Mouse (Mus musculus) liver, embryonic 14.5 days (tissue): ENCODE measurements around the gene Gm17545. TPM values are rescaled to one million over a fixed set of nuclear protein-coding genes. Genes with fewer than 3 reads are reported as not detected.

Experiments used
- ATAC-seq: fragments of 200-750 bp; cut with Nextera tagmentation; 2 replicates; pipeline ENCODE4 v1.8.0; 2017; ENCODE audit warnings: moderate number of reproducible peaks, mild to moderate bottlenecking, moderate library complexity; ENCODE audit not compliant: insufficient read depth
- DNase-seq, 3 experiments: peaks; one replicate each; pipeline ENCODE4 v3.0.0-alpha.2; 2012 to 2013; ENCODE audit warnings: low read depth in 3 of 3, low spot score in 3 of 3
- H3K27ac ChIP-seq: fragments of 300-500 bp; sonication (generic); 2 replicates; pipeline ENCODE4 v1.5.1; 2014; ENCODE audit warnings: moderate library complexity, mild to moderate bottlenecking, control low read depth, inconsistent platforms
- H3K27me3 ChIP-seq: fragments of 300-500 bp; sonication (generic); 2 replicates; pipeline ENCODE4 v1.6.1; 2014; ENCODE audit warnings: mild to moderate bottlenecking, low read length, moderate library complexity; ENCODE audit not compliant: control insufficient read depth, insufficient read depth
- H3K36me3 ChIP-seq: fragments of 300-500 bp; sonication (generic); replicated peaks from 2 replicates; pipeline ENCODE4 v1.6.1; 2014; ENCODE audit warnings: low read depth; ENCODE audit not compliant: control insufficient read depth, insufficient read depth
- H3K4me1 ChIP-seq, 2 experiments: fragments of 200-500 bp in 1 of 2; fragments of 300-500 bp in 1 of 2; sonication (generic) in 1 of 2; replicated peaks; 2 replicates each; pipeline ENCODE4 v1.6.1; 2012 to 2014; ENCODE audit warnings: antibody characterized with exemption in 1 of 2, inconsistent platforms in 1 of 2, low read length in 1 of 2; ENCODE audit not compliant: control insufficient read depth in 2 of 2, insufficient read depth in 2 of 2
- H3K4me2 ChIP-seq: fragments of 300-500 bp; sonication (generic); 2 replicates; pipeline ENCODE4 v1.6.1; 2014; ENCODE audit warnings: low read depth, mild to moderate bottlenecking, control low read depth, moderate library complexity
- H3K4me3 ChIP-seq, 2 experiments: fragments of 200-500 bp in 1 of 2; fragments of 300-500 bp in 1 of 2; sonication (generic) in 1 of 2; 2 replicates each; pipeline ENCODE4 v1.5.1; 2012 to 2014; ENCODE audit warnings: low read depth in 2 of 2, low read length in 2 of 2, mild to moderate bottlenecking in 2 of 2, control low read depth in 1 of 2, inconsistent platforms in 1 of 2, moderate library complexity in 1 of 2; ENCODE audit not compliant: insufficient read depth in 1 of 2
- H3K9ac ChIP-seq: fragments of 300-500 bp; sonication (generic); replicated peaks from 2 replicates; pipeline ENCODE4 v1.6.1; 2014; ENCODE audit warnings: mild to moderate bottlenecking, control low read depth, moderate library complexity
- H3K9me3 ChIP-seq: fragments of 300-500 bp; sonication (generic); 2 replicates; pipeline ENCODE4 v1.6.1; 2016; ENCODE audit warnings: low read length, mixed read lengths; ENCODE audit not compliant: control insufficient read depth
- CTCF ChIP-seq: IDR thresholded peaks from 2 replicates; pipeline ENCODE4 v1.5.1; 2016; ENCODE audit warnings: antibody characterized with exemption, low read depth, control low read depth
- EP300 ChIP-seq: IDR thresholded peaks from 2 replicates; pipeline ENCODE4 v1.6.1; 2016; ENCODE audit warnings: antibody characterized with exemption, low read depth
- WGBS: fragments of 180-500 bp; shearing (Covaris S2); extraction: QIAGEN DNeasy Blood & Tissue Kit; methylation state at CpG from one replicate; pipeline ENCODE4 v1.1.7; 2014; ENCODE audit not compliant: insufficient replicate concordance; 5-methylcytosine and 5-hydroxymethylcytosine counted together
- polyA plus RNA-seq, 2 experiments: library from polyadenylated mRNA; depleted of rRNA in 1 of 2; stranded (reverse) in 1 of 2; unstranded in 1 of 2; fragments of >200 nt; fragmentation: Nextera tagmentation in 1 of 2; extraction: Ambion mirVana in 1 of 2; gene quantifications; 2 replicates each; pipeline versions ENCODE4 v1.2.1 to v1.2.3; 2012 to 2014

Gm17545 gene
- polyA plus RNA-seq, 2 experiments = not detected

DNA sequence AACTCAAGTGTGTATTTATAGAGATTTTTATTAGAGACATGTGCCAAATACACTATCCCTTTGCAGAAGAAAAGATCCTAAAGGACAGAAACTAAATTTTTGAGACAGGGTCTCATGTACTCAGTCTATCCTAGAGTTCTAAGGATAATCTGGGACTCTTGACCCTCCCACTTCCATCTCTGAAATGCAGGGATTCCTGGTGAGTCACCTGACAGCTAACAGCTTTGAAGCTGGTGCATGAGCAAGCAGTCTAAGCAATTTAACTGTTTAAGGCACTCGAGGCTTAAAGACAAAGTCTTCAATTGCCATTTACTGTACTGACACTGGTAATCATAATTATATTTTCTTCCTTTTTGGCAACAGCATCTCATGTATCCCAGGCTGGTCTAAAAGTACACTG, 31.5 kb upstream of the Gm17545 start:
- no peak overlapping the region for H3K27ac ChIP-seq
- no peak for TF ChIP-seq CTCF
- no peak for ATAC-seq
- H3K4me1 ChIP-seq = peaks cover 0 to 10% of the 10 kb centered on the region in 2 experiments; a peak in 2 of 4 replicates
- DNase-seq = no peak
- WGBS = 64% methylated on average over 1 of the region's 1 CpGs
- H3K9me3 ChIP-seq = no peaks in the 10 kb centered on the region
- no peak overlapping the region for H3K4me2 ChIP-seq
- no peaks in the 10 kb centered on the region for H3K27me3 ChIP-seq
- H3K36me3 ChIP-seq = no peaks in the 10 kb centered on the region
- H3K4me3 ChIP-seq = no peak overlapping the region
- no peak overlapping the region for H3K9ac ChIP-seq

DNA sequence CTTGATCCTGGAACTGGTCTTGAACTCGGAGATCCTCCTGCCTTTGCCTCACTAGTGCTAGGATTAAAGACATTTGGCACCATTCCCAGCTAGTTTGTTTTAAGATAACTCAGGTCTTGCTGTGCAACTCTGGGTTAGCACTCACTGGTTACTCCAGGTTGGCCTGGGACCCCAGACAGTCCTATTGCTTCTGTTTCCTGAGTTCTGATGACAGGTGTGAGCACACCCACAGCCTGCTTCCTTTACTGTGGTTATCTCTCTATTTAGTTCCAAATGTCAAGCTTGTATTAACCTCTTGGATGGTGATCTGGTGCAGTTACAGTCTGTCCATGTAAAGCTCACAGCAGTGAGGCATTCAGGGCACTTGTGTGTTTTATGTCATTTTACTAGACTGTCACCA, 30.6 kb upstream of the Gm17545 start:
- no peak for ATAC-seq
- no peak overlapping the region for H3K4me3 ChIP-seq
- no peak overlapping the region for H3K27ac ChIP-seq
- 56% methylated on average over 1 of the region's 1 CpGs for WGBS
- no peak overlapping the region for H3K4me2 ChIP-seq
- no peaks in the 10 kb centered on the region for H3K27me3 ChIP-seq
- no peak for TF ChIP-seq EP300
- DNase-seq = no peak
- peaks cover 2 to 9% of the 10 kb centered on the region in 2 experiments; a peak in 2 of 4 replicates for H3K4me1 ChIP-seq
- no peaks in the 10 kb centered on the region for H3K9me3 ChIP-seq
- no peaks in the 10 kb centered on the region for H3K36me3 ChIP-seq
- H3K9ac ChIP-seq = no peak overlapping the region

DNA sequence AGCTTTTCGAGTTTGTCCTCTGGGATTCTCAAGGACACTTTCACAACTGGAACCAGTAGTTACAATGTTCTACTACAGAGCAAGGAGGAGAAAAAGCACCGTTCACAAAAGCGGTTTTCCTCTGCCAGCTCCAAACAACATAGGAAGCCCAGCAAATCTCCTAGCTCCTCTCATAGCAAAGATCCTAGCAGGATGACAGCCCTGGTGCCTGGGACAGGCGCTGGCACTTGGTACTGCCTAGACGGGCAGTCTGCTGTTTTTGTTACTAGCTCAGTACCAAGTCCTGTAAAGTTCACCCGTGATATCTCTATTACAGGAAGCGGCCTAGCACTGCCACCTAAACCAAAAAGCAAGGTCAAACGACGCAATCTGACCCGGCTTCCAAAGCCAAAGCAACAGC, 29.9 kb upstream of the Gm17545 start:
- DNase-seq (no peak), ATAC-seq (no peak)
- 58% methylated on average over 10 of the region's 10 CpGs for WGBS
- no peak for TF ChIP-seq CTCF
- Histone ChIP-seq H3K27me3 (no peaks in the 10 kb centered on the region), H3K27ac (no peak overlapping the region), H3K9ac (no peak overlapping the region), H3K9me3 (no peaks in the 10 kb centered on the region), H3K4me1 (peaks cover 3 to 9% of the 10 kb centered on the region in 2 experiments; a peak in 2 of 4 replicates), H3K36me3 (no peaks in the 10 kb centered on the region), H3K4me2 (no peak overlapping the region), H3K4me3 (no peak overlapping the region)

DNA sequence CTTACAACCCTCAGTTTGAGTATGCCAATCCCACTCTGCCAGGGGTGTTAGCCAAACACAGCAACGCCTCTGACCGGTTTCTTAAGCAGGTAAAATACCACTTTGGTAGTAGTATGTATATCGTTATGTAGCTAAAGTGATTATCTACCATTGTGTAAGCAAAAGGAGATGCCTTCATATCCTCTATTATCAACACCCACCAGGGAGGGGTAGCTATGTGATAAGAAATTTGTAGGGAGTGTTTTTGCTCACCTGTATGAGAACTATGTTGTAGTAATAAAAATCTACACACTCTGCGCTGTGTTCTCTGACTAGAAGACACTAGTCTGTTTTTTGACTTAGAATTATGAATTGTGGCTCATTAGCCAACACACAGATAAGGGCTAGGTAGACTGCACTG, 29.4 kb upstream of the Gm17545 start:
- TF ChIP-seq EP300 = no peak
- no peak for TF ChIP-seq CTCF
- peaks cover 3 to 8% of the 10 kb centered on the region in 2 experiments; a peak in 3 of 4 replicates for H3K4me1 ChIP-seq
- no peak overlapping the region for H3K4me2 ChIP-seq
- H3K27me3 ChIP-seq = no peaks in the 10 kb centered on the region
- H3K27ac ChIP-seq = no peak overlapping the region
- H3K36me3 ChIP-seq = no peaks in the 10 kb centered on the region
- WGBS = 72% methylated on average over 4 of the region's 4 CpGs
- H3K9me3 ChIP-seq = no peaks in the 10 kb centered on the region
- no peak for ATAC-seq
- H3K9ac ChIP-seq = no peak overlapping the region
- no peak for DNase-seq
- H3K4me3 ChIP-seq = no peak overlapping the region

DNA sequence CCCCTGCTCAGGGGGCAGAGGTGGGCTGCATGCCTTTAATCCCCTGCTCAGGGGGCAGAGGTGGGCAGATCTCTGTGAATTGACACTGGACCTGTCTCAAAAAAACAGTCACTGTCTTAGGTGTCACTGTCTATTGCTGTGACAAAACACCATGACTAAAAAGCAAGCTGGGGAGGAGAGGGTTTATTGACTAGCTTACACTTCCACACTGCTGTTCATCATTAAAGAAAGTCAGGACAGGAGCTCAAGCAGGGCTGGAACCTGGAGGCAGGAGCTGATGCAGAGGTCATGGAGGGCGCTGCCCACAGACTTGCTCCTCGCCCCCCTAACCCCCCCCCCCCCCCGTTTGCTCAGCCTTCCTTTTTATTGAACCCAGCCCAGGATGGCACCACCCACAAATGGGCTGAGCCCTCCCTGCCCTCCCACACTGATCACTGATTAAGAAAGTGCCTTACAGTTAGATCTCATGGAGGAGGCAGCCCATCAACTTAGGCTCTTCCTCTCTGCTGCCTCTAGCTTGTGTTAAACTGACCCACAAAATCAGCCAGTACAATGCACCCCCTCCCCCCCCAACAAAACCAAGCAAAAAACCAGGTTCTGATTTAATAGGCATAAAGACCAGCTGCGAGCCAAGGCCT, 25.9 kb upstream of the Gm17545 start:
- no peak overlapping the region for H3K4me3 ChIP-seq
- ATAC-seq (no peak), DNase-seq (no peak)
- 45% methylated on average over 3 of the region's 4 CpGs for WGBS
- peaks cover 3 to 9% of the 10 kb centered on the region in 2 experiments; a peak in 3 of 4 replicates for H3K4me1 ChIP-seq
- no peak for TF ChIP-seq CTCF
- TF ChIP-seq EP300 = no peak
- no peaks in the 10 kb centered on the region for H3K9me3 ChIP-seq
- no peak overlapping the region for H3K4me2 ChIP-seq
- H3K27me3 ChIP-seq = no peaks in the 10 kb centered on the region
- H3K9ac ChIP-seq = no peak overlapping the region; the same call in 1 of the 2 replicates
- H3K27ac ChIP-seq = no peak overlapping the region
- H3K36me3 ChIP-seq = no peaks in the 10 kb centered on the region
